ENCODE assay signal across 12 mouse cellular contexts in the genomic region with DNA sequence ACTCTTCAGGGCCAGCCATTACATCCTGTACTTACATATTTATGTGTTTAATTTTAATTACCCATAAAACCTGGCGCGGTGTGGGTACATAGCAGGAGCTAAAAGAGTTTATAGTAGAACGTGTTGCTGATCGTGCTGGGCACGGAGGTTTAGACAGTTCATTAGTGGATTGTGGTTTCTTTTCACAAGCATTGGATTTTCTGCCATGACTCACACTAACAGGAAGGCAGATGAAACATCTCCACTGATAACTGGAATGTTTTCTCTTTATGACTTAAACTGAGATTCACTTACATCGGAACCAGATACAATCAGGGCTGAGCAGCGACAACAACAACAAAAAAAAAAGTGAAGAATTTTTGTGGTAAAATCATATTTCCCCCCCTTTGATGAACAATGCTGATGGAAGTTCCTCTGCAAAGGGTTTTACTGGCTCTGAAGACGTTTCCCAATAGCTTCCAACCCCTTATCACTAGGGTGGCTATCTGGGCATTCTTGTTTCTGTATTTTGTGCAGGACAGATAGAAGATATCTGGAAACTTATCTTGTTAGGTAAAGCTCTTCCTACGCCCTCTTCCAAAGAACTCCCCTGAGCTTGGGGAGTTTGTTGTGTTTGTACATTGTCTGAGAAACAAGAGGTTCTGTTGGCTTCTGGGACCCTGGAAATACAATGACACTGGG.
DNase-seq lines count a peak whose midpoint lies in the region; ATAC-seq and TF ChIP-seq lines count a peak whose summit lies in the region.
"Had no signal": no experiment of that assay in that cellular context is flagged by ENCODE, and none has a peak within 500 bp of the region (broad histone marks: within the 10 kb centered on the region; RNA-seq: fewer than 3 reads in every experiment).

No protein-coding gene starts in this region.

- no peak overlapping the region for H3K27ac ChIP-seq in gastrocnemius, adult 2 months
- H3K27ac ChIP-seq in liver, embryonic 13.5 days = no peak overlapping the region
- no peak overlapping the region for H3K27ac ChIP-seq in left cerebral cortex, adult 2 months
- H3K27ac ChIP-seq: heart, adult 2 months; hindbrain, embryonic 10.5 days; limb, embryonic 15.5 days had no signal

- no peaks in the 10 kb centered on the region; the same call in 1 of the 2 replicates for H3K27me3 ChIP-seq in liver, embryonic 13.5 days
- H3K27me3 ChIP-seq: limb, embryonic 15.5 days had no signal

- no peaks in the 10 kb centered on the region for H3K9me3 ChIP-seq in liver, embryonic 13.5 days (replicated peaks)
- H3K9me3 ChIP-seq: hindbrain, embryonic 10.5 days; limb, embryonic 15.5 days had no signal

- no peak for DNase-seq in gastrocnemius, adult 2 months
- DNase-seq in gastrocnemius, postnatal 4 days (ENCODE audit: low spot score in 2 of 2) = no peak
- peak; percentile 27 for DNase-seq in urinary bladder, postnatal 14 days (ENCODE audit: low spot score)
- no peak for DNase-seq in urinary bladder, postnatal 10 days (ENCODE audit: low spot score)
- DNase-seq in liver, embryonic 13.5 days = no peak
- DNase-seq in telencephalon, adult 2 months (ENCODE audit: low read depth, low spot score) = peak; percentile 3
- no peak for DNase-seq in left cerebral cortex, adult 2 months (ENCODE audit: extremely low spot score in 1 of 2, low spot score in 2 of 2)
- DNase-seq in heart, postnatal 14 days = no peak
- DNase-seq: cerebellum, adult 11-12 months; heart, adult 2 months had no signal

- H3K4me3 ChIP-seq in gastrocnemius, adult 2 months = peak overlapping the region; percentile 30
- no peak overlapping the region for H3K4me3 ChIP-seq in liver, embryonic 13.5 days (replicated peaks)
- no peak overlapping the region; the same call in 1 of the 2 replicates for H3K4me3 ChIP-seq in left cerebral cortex, adult 2 months
- H3K4me3 ChIP-seq: heart, adult 2 months; hindbrain, embryonic 10.5 days; limb, embryonic 15.5 days had no signal

- H3K4me2 ChIP-seq in liver, embryonic 13.5 days = 0 out of 2 replicates have a peak overlapping the region, but pooled peaks have one; percentile 15
- H3K4me2 ChIP-seq: limb, embryonic 15.5 days had no signal

- 0 out of 2 replicates have a peak, but pooled peaks have one; percentile 34 for ATAC-seq in liver, embryonic 13.5 days (ENCODE audit: low read depth)

- intact Hi-C loops in gastrocnemius, adult 2 months (cut with DNase I) = no loop called here
- intact Hi-C loops in left cerebral cortex, adult 2 months (cut with DNase I) = no loop called here
- intact Hi-C loops in heart, postnatal 14 days (cut with DNase I) = no loop called here

- TF ChIP-seq CTCF in gastrocnemius, adult 2 months (IDR thresholded peaks at IDR 0.05) = no peak
- TF ChIP-seq CTCF in left cerebral cortex, adult 2 months (IDR thresholded peaks at IDR 0.05) = no peak

- no peak overlapping the region for H3K9ac ChIP-seq in liver, embryonic 13.5 days
- H3K9ac ChIP-seq: limb, embryonic 15.5 days had no signal

- H3K36me3 ChIP-seq in liver, embryonic 13.5 days = no peaks in the 10 kb centered on the region
- H3K36me3 ChIP-seq: hindbrain, embryonic 10.5 days; limb, embryonic 15.5 days had no signal

- 21% methylated on average over 9 of the region's 9 CpGs for WGBS in liver, embryonic 13.5 days (ENCODE audit: insufficient replicate concordance)

- peaks cover 28% of the 10 kb centered on the region for H3K4me1 ChIP-seq in liver, embryonic 13.5 days (replicated peaks)
- H3K4me1 ChIP-seq: limb, embryonic 15.5 days had no signal

Comparison
In these comparisons a context has a peak if more than half of its experiments do, and no peak if none do; other contexts are left out.
1. DNase-seq: peak in urinary bladder, postnatal 14 days (single experiment) and telencephalon, adult 2 months (single experiment); none in gastrocnemius, adult 2 months (single experiment), gastrocnemius, postnatal 4 days (0 of 2), urinary bladder, postnatal 10 days (single experiment), liver, embryonic 13.5 days (single experiment), left cerebral cortex, adult 2 months (0 of 2) and heart, postnatal 14 days (0 of 2).